In genomic region chr16:35603729-35604522, GRCm38 (mm10) we compare ENCODE assay signal across 8 mouse cellular contexts.
DNase-seq lines count a peak whose midpoint lies in the region; ATAC-seq lines count a peak whose summit lies in the region.
"Had no signal": no experiment of that assay in that cellular context is flagged by ENCODE, and none has a peak within 500 bp of the region (broad histone marks: within the 10 kb centered on the region; RNA-seq: fewer than 3 reads in every experiment).

No protein-coding gene starts in this region.

- ATAC-seq in midbrain, embryonic 12.5 days (ENCODE audit: low FRiP score, low read depth) = 0 out of 2 replicates have a peak, but pooled peaks have one; percentile 14
- ATAC-seq in midbrain, embryonic 15.5 days (replicated peaks) = no peak
- 0 out of 2 replicates have a peak, but pooled peaks have one; percentile 27 for ATAC-seq in heart, embryonic 12.5 days (ENCODE audit: insufficient number of reproducible peaks, low FRiP score)
- peak; percentile 75 for ATAC-seq in kidney, embryonic 16.5 days (ENCODE audit: low FRiP score, low TSS enrichment)
- peak; percentile 54; the same call in 1 of the 2 replicates for ATAC-seq in stomach, embryonic 16.5 days (ENCODE audit: insufficient read depth, low FRiP score)

- no peak for DNase-seq in c-Kit-positive CD71-positive TER-119-positive erythroid progenitor cells, embryonic 14.5 days (ENCODE audit: low spot score)
- no peak for DNase-seq in urinary bladder, adult 2 months (ENCODE audit: low spot score)
- DNase-seq: thymus, postnatal 4 days had no signal

- H3K27ac ChIP-seq in midbrain, embryonic 12.5 days (replicated peaks) = peak overlapping the region; percentile 47
- H3K27ac ChIP-seq in midbrain, embryonic 15.5 days = no peak overlapping the region
- no peak overlapping the region for H3K27ac ChIP-seq in heart, embryonic 12.5 days (ENCODE audit: poor library complexity, severe bottlenecking)
- no peak overlapping the region for H3K27ac ChIP-seq in kidney, embryonic 16.5 days (ENCODE audit: low read length)
- no peak overlapping the region for H3K27ac ChIP-seq in stomach, embryonic 16.5 days (ENCODE audit: low read length)

- H3K4me2 ChIP-seq in midbrain, embryonic 12.5 days (replicated peaks) = no peak overlapping the region
- H3K4me2 ChIP-seq in midbrain, embryonic 15.5 days = no peak overlapping the region
- H3K4me2 ChIP-seq in heart, embryonic 12.5 days = peak overlapping the region; percentile 31
- H3K4me2 ChIP-seq in kidney, embryonic 16.5 days (replicated peaks; ENCODE audit: low read depth, low read length) = peak overlapping the region; percentile 10
- H3K4me2 ChIP-seq in stomach, embryonic 16.5 days (ENCODE audit: low read depth, low read length) = peak overlapping the region; percentile 20; the same call in 1 of the 2 replicates

- 59% methylated on average over 20 of the region's 20 CpGs for WGBS in midbrain, embryonic 12.5 days
- WGBS in midbrain, embryonic 15.5 days = 52% methylated on average over 20 of the region's 20 CpGs
- 46% methylated on average over 20 of the region's 20 CpGs for WGBS in heart, embryonic 12.5 days
- WGBS in kidney, embryonic 16.5 days = 35% methylated on average over 20 of the region's 20 CpGs
- WGBS in stomach, embryonic 16.5 days = 49% methylated on average over 20 of the region's 20 CpGs

- no peak overlapping the region for H3K4me3 ChIP-seq in midbrain, embryonic 12.5 days
- H3K4me3 ChIP-seq in midbrain, embryonic 15.5 days = no peak overlapping the region
- no peak overlapping the region for H3K4me3 ChIP-seq in heart, embryonic 12.5 days
- H3K4me3 ChIP-seq in kidney, embryonic 16.5 days (ENCODE audit: low read length) = no peak overlapping the region
- H3K4me3 ChIP-seq in stomach, embryonic 16.5 days (replicated peaks; ENCODE audit: low read length) = no peak overlapping the region

- no peaks in the 10 kb centered on the region for H3K9me3 ChIP-seq in midbrain, embryonic 12.5 days
- H3K9me3 ChIP-seq in midbrain, embryonic 15.5 days = no peaks in the 10 kb centered on the region
- H3K9me3 ChIP-seq in heart, embryonic 12.5 days (replicated peaks) = no peaks in the 10 kb centered on the region
- H3K9me3 ChIP-seq in kidney, embryonic 16.5 days (ENCODE audit: low read length) = no peaks in the 10 kb centered on the region
- H3K9me3 ChIP-seq in stomach, embryonic 16.5 days (replicated peaks; ENCODE audit: control insufficient read depth, low read length) = no peaks in the 10 kb centered on the region

- no peaks in the 10 kb centered on the region; the same call in 1 of the 2 replicates for H3K27me3 ChIP-seq in midbrain, embryonic 12.5 days
- H3K27me3 ChIP-seq in midbrain, embryonic 15.5 days (replicated peaks) = no peaks in the 10 kb centered on the region
- peaks cover 35% of the 10 kb centered on the region for H3K27me3 ChIP-seq in heart, embryonic 12.5 days (replicated peaks)
- 0 out of 2 replicates have a peak, but pooled peaks cover 4% of the 10 kb centered on the region for H3K27me3 ChIP-seq in kidney, embryonic 16.5 days (ENCODE audit: insufficient read depth, low read length)
- no peaks in the 10 kb centered on the region for H3K27me3 ChIP-seq in stomach, embryonic 16.5 days (ENCODE audit: control insufficient read depth, insufficient read depth, low read length)

- no peak overlapping the region for H3K9ac ChIP-seq in midbrain, embryonic 12.5 days (replicated peaks)
- no peak overlapping the region for H3K9ac ChIP-seq in midbrain, embryonic 15.5 days
- H3K9ac ChIP-seq in heart, embryonic 12.5 days = no peak overlapping the region
- no peak overlapping the region for H3K9ac ChIP-seq in kidney, embryonic 16.5 days (replicated peaks; ENCODE audit: low read length)
- 0 out of 2 replicates have a peak overlapping the region, but pooled peaks have one; percentile 28 for H3K9ac ChIP-seq in stomach, embryonic 16.5 days (ENCODE audit: low read length)

- H3K4me1 ChIP-seq in midbrain, embryonic 12.5 days = peaks cover 78% of the 10 kb centered on the region
- H3K4me1 ChIP-seq in midbrain, embryonic 15.5 days = peaks cover 49% of the 10 kb centered on the region
- H3K4me1 ChIP-seq in heart, embryonic 12.5 days (replicated peaks) = peaks cover 24% of the 10 kb centered on the region
- H3K4me1 ChIP-seq in kidney, embryonic 16.5 days (ENCODE audit: insufficient read depth, low read length) = peaks cover 13% of the 10 kb centered on the region
- H3K4me1 ChIP-seq in stomach, embryonic 16.5 days (ENCODE audit: control insufficient read depth, insufficient read depth, low read length) = 0 out of 2 replicates have a peak, but pooled peaks cover 11% of the 10 kb centered on the region

- H3K36me3 ChIP-seq in midbrain, embryonic 12.5 days = no peaks in the 10 kb centered on the region
- H3K36me3 ChIP-seq in midbrain, embryonic 15.5 days (replicated peaks) = no peaks in the 10 kb centered on the region
- H3K36me3 ChIP-seq in heart, embryonic 12.5 days = no peaks in the 10 kb centered on the region
- no peaks in the 10 kb centered on the region for H3K36me3 ChIP-seq in kidney, embryonic 16.5 days (ENCODE audit: insufficient read depth, low read length)
- no peaks in the 10 kb centered on the region for H3K36me3 ChIP-seq in stomach, embryonic 16.5 days (ENCODE audit: control insufficient read depth, insufficient read depth, low read length)

Comparison
In these comparisons a context has a peak if more than half of its experiments do, and no peak if none do; other contexts are left out.
1. H3K4me2 ChIP-seq: peak in heart, embryonic 12.5 days (single experiment), kidney, embryonic 16.5 days (single experiment) and stomach, embryonic 16.5 days (single experiment); none in midbrain, embryonic 12.5 days (single experiment) and midbrain, embryonic 15.5 days (single experiment).